Mouse (Mus musculus) neural tube, embryonic 15.5 days (tissue): Measurements from ENCODE around the gene Apbb2. TPM values are rescaled to one million over a fixed set of nuclear protein-coding genes. Genes with fewer than 3 reads are reported as not detected.
"Not testable (repeated sequence)": the region's sequence is repeated elsewhere in the genome, so short reads cannot be mapped to it uniquely, and the experiment has no call there.

Experiments used
- ATAC-seq: fragments of 200-750 bp; cut with Nextera tagmentation; 2 replicates; pipeline ENCODE4 v1.8.0; 2017; ENCODE audit warnings: mild to moderate bottlenecking, moderate TSS enrichment, moderate library complexity; ENCODE audit not compliant: low FRiP score
- H3K27ac ChIP-seq: fragments of 300-500 bp; sonication (generic); replicated peaks from 2 replicates; pipeline ENCODE4 v1.5.1; 2015; ENCODE audit warnings: mild to moderate bottlenecking, inconsistent platforms
- H3K27me3 ChIP-seq: fragments of 300-500 bp; sonication (generic); replicated peaks from 2 replicates; pipeline ENCODE4 v1.6.1; 2015; ENCODE audit warnings: inconsistent platforms
- H3K36me3 ChIP-seq: fragments of 300-500 bp; sonication (generic); 2 replicates; pipeline ENCODE4 v1.6.1; 2015; ENCODE audit warnings: inconsistent platforms
- H3K4me1 ChIP-seq: fragments of 300-500 bp; sonication (generic); 2 replicates; pipeline ENCODE4 v1.6.1; 2015; ENCODE audit warnings: inconsistent platforms
- H3K4me2 ChIP-seq: fragments of 300-500 bp; sonication (generic); 2 replicates; pipeline ENCODE4 v1.6.1; 2015; ENCODE audit warnings: inconsistent platforms, mild to moderate bottlenecking, moderate library complexity
- H3K4me3 ChIP-seq: fragments of 300-500 bp; sonication (generic); replicated peaks from 2 replicates; pipeline ENCODE4 v1.5.1; 2015; ENCODE audit warnings: mild to moderate bottlenecking, inconsistent platforms
- H3K9ac ChIP-seq: fragments of 300-500 bp; sonication (generic); replicated peaks from 2 replicates; pipeline ENCODE4 v1.6.1; 2015; ENCODE audit warnings: mild to moderate bottlenecking, inconsistent platforms
- H3K9me3 ChIP-seq: fragments of 300-500 bp; sonication (generic); replicated peaks from 2 replicates; pipeline ENCODE4 v1.6.1; 2016; ENCODE audit warnings: inconsistent platforms
- WGBS: fragments of 180-500 bp; shearing (Covaris S2); methylation state at CpG from one replicate; pipeline ENCODE4 v1.1.7; 2015; ENCODE audit warnings: mixed read lengths; 5-methylcytosine and 5-hydroxymethylcytosine counted together
- polyA plus RNA-seq: library from polyadenylated mRNA; unstranded; fragments of >200 nt; fragmentation: Nextera tagmentation; extraction: Ambion mirVana; gene quantifications from 2 replicates; pipeline ENCODE4 v1.2.1, GENCODE M21; 2015

Gene Apbb2
- polyA plus RNA-seq, 1 experiment from 2014 or later, result 118 TPM

GRCm38 (mm10) chr5:66263398-66263797, 355.2 kb downstream of the Apbb2 start:
- Histone ChIP-seq H3K9ac (no peak overlapping the region), H3K4me2 (no peak overlapping the region), H3K4me3 (no peak overlapping the region), H3K27ac (no peak overlapping the region), H3K4me1 (peaks cover 6% of the 10 kb centered on the region), H3K9me3 (no peaks in the 10 kb centered on the region), H3K36me3 (no peaks in the 10 kb centered on the region), H3K27me3 (no peaks in the 10 kb centered on the region)
- no peak for ATAC-seq
- 33% methylated on average over 4 of the region's 4 CpGs for WGBS

GRCm38 (mm10) chr5:66262475-66262874, 356.1 kb downstream of the Apbb2 start:
- no peak overlapping the region for H3K4me3 ChIP-seq
- H3K27ac ChIP-seq, result no peak overlapping the region
- no peak overlapping the region for H3K4me2 ChIP-seq
- no peaks in the 10 kb centered on the region for H3K27me3 ChIP-seq
- ATAC-seq, result no peak
- no peaks in the 10 kb centered on the region for H3K9me3 ChIP-seq
- peaks cover 6% of the 10 kb centered on the region for H3K4me1 ChIP-seq
- no peaks in the 10 kb centered on the region for H3K36me3 ChIP-seq
- H3K9ac ChIP-seq, result no peak overlapping the region
- 78% methylated on average over 2 of the region's 2 CpGs for WGBS

- under 1% methylated on average over 44 of the region's 44 CpGs for WGBS
- peak within 1 kb of the TSS; percentile 69 for H3K9ac ChIP-seq
- H3K27me3 ChIP-seq, result no peaks in the 10 kb centered on the region
- H3K27ac ChIP-seq, result peak within 1 kb of the TSS; percentile 63
- H3K4me2 ChIP-seq, result peak within 1 kb of the TSS; percentile 94
- peaks cover 6% of the 10 kb centered on the region for H3K4me1 ChIP-seq
- ATAC-seq, result peak; percentile 95
- H3K9me3 ChIP-seq, result no peaks in the 10 kb centered on the region
- H3K4me3 ChIP-seq, result peak within 1 kb of the TSS; percentile 57
- no peaks in the 10 kb centered on the region for H3K36me3 ChIP-seq
Measured at GRCm38 (mm10) chr5:66259756-66260448, 358.7 kb downstream of the Apbb2 start, which contains the start of gene Nsun7. Nsun7 (plus strand) TSS chr5:66259897.

- Histone ChIP-seq H3K9ac (peak overlapping the region; percentile 69), H3K4me3 (peak overlapping the region; percentile 57), H3K4me2 (peak overlapping the region; percentile 94), H3K27ac (peak overlapping the region; percentile 63; the same call in 1 of the 2 replicates)
- H3K27me3 ChIP-seq, H3K9me3 ChIP-seq, H3K36me3 ChIP-seq, H3K4me1 ChIP-seq, ATAC-seq: not testable (repeated sequence)
- WGBS, result 7% methylated on average over 5 of the region's 5 CpGs
Measured at GRCm38 (mm10) chr5:66259431-66259755, 359.2 kb downstream of the Apbb2 start.

DNA sequence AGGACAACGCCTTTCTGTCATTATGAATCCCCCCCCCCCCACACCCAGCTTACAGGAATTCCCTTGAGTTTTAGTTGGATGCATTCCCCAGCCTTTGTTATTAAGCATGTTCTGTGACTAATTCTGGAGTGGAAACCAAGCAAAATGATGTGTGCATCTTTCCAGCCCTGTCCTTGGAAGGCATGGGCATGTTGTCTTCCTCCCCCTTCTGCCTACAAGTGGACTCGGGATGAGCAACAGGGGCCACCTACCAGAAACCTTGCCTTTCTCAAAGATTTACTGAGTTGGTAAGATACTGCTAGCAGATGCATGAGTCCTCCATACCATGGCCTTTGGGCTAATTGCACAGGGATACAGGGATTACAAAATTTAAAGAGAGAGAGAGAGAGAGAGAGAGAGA, 359.6 kb downstream of the Apbb2 start:
- Histone ChIP-seq H3K27me3 (no peaks in the 10 kb centered on the region), H3K36me3 (no peaks in the 10 kb centered on the region), H3K27ac (no peak overlapping the region), H3K4me3 (no peak overlapping the region), H3K9ac (no peak overlapping the region), H3K4me2 (no peak overlapping the region), H3K4me1 (peaks cover 6% of the 10 kb centered on the region), H3K9me3 (no peaks in the 10 kb centered on the region)
- ATAC-seq, result no peak
- WGBS, result 74% methylated on average over 2 of the region's 2 CpGs

GRCm38 (mm10) chr5:66255044-66255443, 363.5 kb downstream of the Apbb2 start:
- no peaks in the 10 kb centered on the region for H3K27me3 ChIP-seq
- no peaks in the 10 kb centered on the region for H3K9me3 ChIP-seq
- no peak overlapping the region for H3K9ac ChIP-seq
- 91% methylated on average over 10 of the region's 10 CpGs for WGBS
- peaks cover 6% of the 10 kb centered on the region for H3K4me1 ChIP-seq
- ATAC-seq, result no peak
- H3K4me2 ChIP-seq, result no peak overlapping the region
- H3K4me3 ChIP-seq, result no peak overlapping the region
- no peak overlapping the region for H3K27ac ChIP-seq
- no peaks in the 10 kb centered on the region for H3K36me3 ChIP-seq

- H3K4me1 ChIP-seq, result no peaks in the 10 kb centered on the region
- no peaks in the 10 kb centered on the region for H3K9me3 ChIP-seq
- no peak overlapping the region for H3K4me2 ChIP-seq
- no peaks in the 10 kb centered on the region for H3K36me3 ChIP-seq
- ATAC-seq, result no peak
- H3K27ac ChIP-seq, result no peak overlapping the region
- H3K27me3 ChIP-seq, result no peaks in the 10 kb centered on the region
- H3K9ac ChIP-seq, result no peak overlapping the region
- WGBS, result 42% methylated on average over 5 of the region's 5 CpGs
- no peak overlapping the region for H3K4me3 ChIP-seq
Measured at GRCm38 (mm10) chr5:66253219-66253618, 365.4 kb downstream of the Apbb2 start.

Other genes starting within 250 kb of the Apbb2 start
- gene Uchl1, start 57.3 kb upstream of the Apbb2 start, polyA plus RNA-seq, result 1,207 and 1,502 TPM in 2 replicates
- 62.0 and 63.7 TPM in 2 replicates for gene Limch1, start 127.0 kb upstream of the Apbb2 start, polyA plus RNA-seq